Mouse (Mus musculus): ENCODE data around the gene Gm10944. TPM values are rescaled to one million over a fixed set of nuclear protein-coding genes. Genes with fewer than 3 reads are reported as not detected.

Gene Gm10944
- polyA plus RNA-seq, 1 experiment from 2014 or later, result not detected

- 21% methylated on average over 11 of the region's 11 CpGs for WGBS
- ATAC-seq, result no peak
- H3K4me3 ChIP-seq (ENCODE audit: low read depth, low read length), result no peak overlapping the region
Observed at GRCm38 (mm10) chr10:10689668-10690223, 8.6 kb downstream of the Gm10944 start.

DNA sequence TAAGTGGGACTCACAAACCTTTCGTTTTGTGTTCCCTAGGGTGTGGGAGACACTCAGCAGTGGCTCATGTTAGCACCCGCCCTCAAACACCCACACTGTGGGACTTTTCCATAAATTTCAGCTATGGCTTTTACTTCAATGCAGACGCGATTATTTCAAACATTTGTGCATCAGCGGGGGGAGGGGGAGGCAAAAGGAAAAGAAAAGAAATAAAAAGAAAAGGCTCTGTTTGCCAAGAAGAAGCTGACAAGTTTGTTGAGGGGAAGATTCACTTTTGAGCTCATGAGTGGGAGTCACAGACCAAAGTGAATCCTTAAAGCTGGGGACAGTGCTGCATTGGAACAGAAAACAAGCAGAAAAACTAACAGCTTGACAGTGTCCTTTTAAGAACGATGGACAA lies 16.3 kb downstream of the Gm10944 start:
- no peak for TF ChIP-seq CTCF (IDR thresholded peaks at IDR 0.05)
- no peak for TF ChIP-seq EP300 (IDR thresholded peaks at IDR 0.05)
- H3K4me1 ChIP-seq (ENCODE audit: insufficient read depth, low read depth, low read length), result no peaks in the 10 kb centered on the region
- H3K27me3 ChIP-seq (replicated peaks; ENCODE audit: insufficient read depth, low read length), result no peaks in the 10 kb centered on the region
- no peak overlapping the region for H3K4me2 ChIP-seq (replicated peaks; ENCODE audit: low read depth, low read length)
- WGBS, result 57% methylated on average over 6 of the region's 6 CpGs
- DNase-seq (ENCODE audit: low spot score) (no peak), ATAC-seq (no peak)
- H3K36me3 ChIP-seq (ENCODE audit: insufficient read depth, low read length), result no peaks in the 10 kb centered on the region
- H3K27ac ChIP-seq (ENCODE audit: low read length), result no peak overlapping the region
- no peak overlapping the region for H3K4me3 ChIP-seq (ENCODE audit: low read depth, low read length)
- no peaks in the 10 kb centered on the region for H3K9me3 ChIP-seq (ENCODE audit: low read length)
- no peak overlapping the region for H3K9ac ChIP-seq (replicated peaks; ENCODE audit: low read depth)

More at GRCm38 (mm10) chr10:10689668-10690223, 8.6 kb downstream of the Gm10944 start:
- no peak for TF ChIP-seq CTCF (IDR thresholded peaks at IDR 0.05)
- TF ChIP-seq EP300 (IDR thresholded peaks at IDR 0.05), result no peak
- Histone ChIP-seq H3K9ac (replicated peaks; ENCODE audit: low read depth) (no peak overlapping the region), H3K27ac (ENCODE audit: low read length) (no peak overlapping the region), H3K27me3 (replicated peaks; ENCODE audit: insufficient read depth, low read length) (no peaks in the 10 kb centered on the region), H3K4me1 (ENCODE audit: insufficient read depth, low read depth, low read length) (no peaks in the 10 kb centered on the region), H3K9me3 (ENCODE audit: low read length) (no peaks in the 10 kb centered on the region), H3K4me2 (replicated peaks; ENCODE audit: low read depth, low read length) (peak overlapping the region; percentile 45; the same call in 1 of the 2 replicates), H3K36me3 (ENCODE audit: insufficient read depth, low read length) (no peaks in the 10 kb centered on the region)
- no peak for DNase-seq (ENCODE audit: low spot score)

DNA sequence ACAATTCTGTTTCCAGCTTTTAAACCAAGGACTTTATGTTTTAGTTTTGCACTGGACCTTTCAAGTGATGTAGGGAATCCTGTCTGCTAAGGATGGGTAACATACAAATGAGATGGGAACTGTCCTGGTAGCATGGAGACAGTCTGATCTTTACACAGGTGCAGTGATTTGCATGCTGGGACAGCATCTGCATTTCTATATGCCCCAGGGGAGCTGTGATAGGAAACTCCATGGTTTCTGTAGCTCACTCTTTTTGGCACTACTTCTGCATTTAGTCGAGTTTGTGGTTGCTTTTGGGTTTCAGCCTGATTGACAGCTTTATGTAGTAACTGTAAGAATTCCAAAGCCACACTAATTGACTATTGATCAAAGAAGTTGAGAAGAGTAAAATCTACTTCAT lies 19.8 kb downstream of the Gm10944 start:
- Histone ChIP-seq H3K27me3 (replicated peaks; ENCODE audit: insufficient read depth, low read length) (no peaks in the 10 kb centered on the region), H3K4me2 (replicated peaks; ENCODE audit: low read depth, low read length) (no peak overlapping the region), H3K9ac (replicated peaks; ENCODE audit: low read depth) (no peak overlapping the region), H3K4me3 (ENCODE audit: low read depth, low read length) (no peak overlapping the region), H3K27ac (ENCODE audit: low read length) (no peak overlapping the region), H3K36me3 (ENCODE audit: insufficient read depth, low read length) (no peaks in the 10 kb centered on the region), H3K9me3 (ENCODE audit: low read length) (no peaks in the 10 kb centered on the region), H3K4me1 (ENCODE audit: insufficient read depth, low read depth, low read length) (no peaks in the 10 kb centered on the region)
- TF ChIP-seq CTCF (IDR thresholded peaks at IDR 0.05) (no peak), EP300 (IDR thresholded peaks at IDR 0.05) (no peak)
- DNase-seq (ENCODE audit: low spot score) (no peak), ATAC-seq (no peak)
- 46% methylated on average over 1 of the region's 1 CpGs for WGBS

DNA sequence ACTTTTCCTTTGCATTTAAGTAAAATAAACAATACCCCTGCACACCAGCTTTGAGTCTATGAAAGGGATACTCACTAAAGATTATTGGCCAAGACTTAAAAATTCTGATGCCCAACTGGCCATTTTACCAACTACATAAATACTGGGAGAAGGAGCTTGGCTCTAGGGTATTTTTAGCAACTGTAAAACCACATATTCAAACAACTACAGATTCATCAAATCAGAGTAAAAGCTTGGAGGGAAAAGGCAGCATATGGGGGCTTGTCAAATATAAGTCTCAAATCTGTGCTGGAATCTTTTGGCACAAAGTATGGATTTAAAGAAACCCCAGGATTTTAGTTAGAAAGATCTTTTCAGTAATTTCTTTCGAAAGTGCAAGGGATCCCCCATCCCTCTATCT lies 20.2 kb downstream of the Gm10944 start:
- Histone ChIP-seq H3K9ac (replicated peaks; ENCODE audit: low read depth) (no peak overlapping the region), H3K4me3 (ENCODE audit: low read depth, low read length) (no peak overlapping the region), H3K9me3 (ENCODE audit: low read length) (no peaks in the 10 kb centered on the region), H3K27ac (ENCODE audit: low read length) (no peak overlapping the region), H3K4me1 (ENCODE audit: insufficient read depth, low read depth, low read length) (no peaks in the 10 kb centered on the region), H3K27me3 (replicated peaks; ENCODE audit: insufficient read depth, low read length) (no peaks in the 10 kb centered on the region), H3K36me3 (ENCODE audit: insufficient read depth, low read length) (no peaks in the 10 kb centered on the region), H3K4me2 (replicated peaks; ENCODE audit: low read depth, low read length) (no peak overlapping the region)
- DNase-seq (ENCODE audit: low spot score) (no peak), ATAC-seq (no peak)
- WGBS, result 71% methylated on average over 1 of the region's 1 CpGs
- TF ChIP-seq EP300 (IDR thresholded peaks at IDR 0.05) (no peak), CTCF (IDR thresholded peaks at IDR 0.05) (no peak)

GRCm38 (mm10) chr10:10708031-10708430 lies 26.9 kb downstream of the Gm10944 start:
- H3K9me3 ChIP-seq (ENCODE audit: low read length), result no peaks in the 10 kb centered on the region
- no peaks in the 10 kb centered on the region for H3K36me3 ChIP-seq (ENCODE audit: insufficient read depth, low read length)
- no peak overlapping the region for H3K27ac ChIP-seq (ENCODE audit: low read length)
- H3K4me3 ChIP-seq (ENCODE audit: low read depth, low read length), result no peak overlapping the region
- no peak overlapping the region for H3K9ac ChIP-seq (replicated peaks; ENCODE audit: low read depth)
- H3K4me2 ChIP-seq (replicated peaks; ENCODE audit: low read depth, low read length), result no peak overlapping the region
- H3K4me1 ChIP-seq (ENCODE audit: insufficient read depth, low read depth, low read length), result no peaks in the 10 kb centered on the region
- no peak for TF ChIP-seq EP300 (IDR thresholded peaks at IDR 0.05)
- no peak for TF ChIP-seq CTCF (IDR thresholded peaks at IDR 0.05)
- H3K27me3 ChIP-seq (replicated peaks; ENCODE audit: insufficient read depth, low read length), result no peaks in the 10 kb centered on the region
- ATAC-seq (no peak), DNase-seq (ENCODE audit: low spot score) (no peak)
- WGBS, result 76% methylated on average over 1 of the region's 1 CpGs

DNA sequence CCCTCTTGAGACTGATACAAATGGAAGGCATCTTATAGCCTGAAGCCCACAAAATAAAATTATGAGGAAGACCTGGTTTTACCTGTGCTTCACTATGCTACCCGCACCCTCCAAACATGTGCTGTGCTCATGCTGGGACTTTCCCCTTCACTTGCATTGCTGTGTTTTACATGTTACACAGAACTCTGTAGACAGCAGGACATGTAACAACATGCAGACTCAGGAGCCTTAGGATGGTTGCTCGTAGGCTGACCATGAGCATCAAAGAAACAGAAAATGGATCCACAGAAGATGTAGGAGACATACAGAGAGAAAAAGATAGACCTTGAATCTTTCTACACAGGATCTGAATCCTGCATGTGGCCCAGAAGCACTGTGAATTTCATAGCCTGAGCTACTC lies 29.2 kb downstream of the Gm10944 start:
- ATAC-seq, result no peak
- no peak overlapping the region for H3K4me2 ChIP-seq (replicated peaks; ENCODE audit: low read depth, low read length)
- TF ChIP-seq CTCF (IDR thresholded peaks at IDR 0.05), result no peak
- no peak for DNase-seq (ENCODE audit: low spot score)
- no peaks in the 10 kb centered on the region for H3K4me1 ChIP-seq (ENCODE audit: insufficient read depth, low read depth, low read length)
- 85% methylated on average over 2 of the region's 2 CpGs for WGBS
- no peak overlapping the region for H3K27ac ChIP-seq (ENCODE audit: low read length)
- H3K9ac ChIP-seq (replicated peaks; ENCODE audit: low read depth), result no peak overlapping the region
- no peaks in the 10 kb centered on the region for H3K36me3 ChIP-seq (ENCODE audit: insufficient read depth, low read length)
- no peaks in the 10 kb centered on the region for H3K9me3 ChIP-seq (ENCODE audit: low read length)
- no peaks in the 10 kb centered on the region for H3K27me3 ChIP-seq (replicated peaks; ENCODE audit: insufficient read depth, low read length)
- no peak overlapping the region for H3K4me3 ChIP-seq (ENCODE audit: low read depth, low read length)

DNA sequence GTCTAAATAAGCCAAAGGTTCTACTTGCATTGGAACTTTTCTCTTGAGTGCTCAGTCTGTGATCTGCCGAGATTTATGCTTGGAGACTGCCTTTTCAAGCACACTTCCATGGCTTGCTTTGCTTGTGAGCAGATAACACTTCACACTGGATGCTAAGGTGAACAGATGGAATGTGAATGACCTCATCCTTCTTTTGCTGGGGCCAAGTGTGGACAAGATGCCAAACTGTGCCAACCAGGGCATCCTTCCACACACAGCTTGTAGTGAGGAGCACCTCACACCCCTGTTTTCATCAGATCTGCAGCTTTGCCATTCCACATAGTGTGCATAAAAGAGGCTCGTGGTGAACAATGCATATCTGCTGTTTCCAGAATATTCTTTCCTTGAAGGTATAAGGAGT lies 29.7 kb downstream of the Gm10944 start:
- no peak overlapping the region for H3K9ac ChIP-seq (replicated peaks; ENCODE audit: low read depth)
- 53% methylated on average over 2 of the region's 2 CpGs for WGBS
- H3K9me3 ChIP-seq (ENCODE audit: low read length), result no peaks in the 10 kb centered on the region
- H3K4me1 ChIP-seq (ENCODE audit: insufficient read depth, low read depth, low read length), result no peaks in the 10 kb centered on the region
- TF ChIP-seq CTCF (IDR thresholded peaks at IDR 0.05) (no peak), EP300 (IDR thresholded peaks at IDR 0.05) (no peak)
- no peaks in the 10 kb centered on the region for H3K27me3 ChIP-seq (replicated peaks; ENCODE audit: insufficient read depth, low read length)
- H3K4me2 ChIP-seq (replicated peaks; ENCODE audit: low read depth, low read length), result no peak overlapping the region
- ATAC-seq, result no peak
- H3K36me3 ChIP-seq (ENCODE audit: insufficient read depth, low read length), result no peaks in the 10 kb centered on the region
- DNase-seq (ENCODE audit: low spot score), result no peak
- no peak overlapping the region for H3K27ac ChIP-seq (ENCODE audit: low read length)
- H3K4me3 ChIP-seq (ENCODE audit: low read depth, low read length), result no peak overlapping the region
